20 mouse cellular contexts compared by ENCODE assay signal in the genomic region with DNA sequence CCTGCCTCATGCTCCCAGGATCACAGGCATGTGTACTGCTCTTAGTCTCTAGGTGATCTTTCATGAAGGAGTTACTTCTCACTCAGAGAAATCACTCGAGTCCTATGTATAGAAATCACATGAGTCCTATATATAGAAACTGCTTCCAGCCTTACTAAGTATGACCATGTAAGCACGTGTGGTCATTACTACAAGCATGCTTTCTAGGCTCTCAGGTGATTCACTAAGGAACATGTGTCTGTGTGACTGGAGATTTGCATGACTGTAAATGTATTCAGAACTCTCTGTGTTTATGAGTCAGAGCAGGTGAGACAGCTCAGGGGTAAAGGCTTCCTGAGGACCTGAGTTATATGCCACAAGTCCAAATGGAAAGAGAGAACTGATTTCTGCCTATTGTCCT. TPM values are rescaled to one million over a fixed set of nuclear protein-coding genes. Genes with fewer than 3 reads are reported as not detected.
"Had no signal": no experiment of that assay in that cellular context is flagged by ENCODE, and none has a peak within 500 bp of the region (broad histone marks: within the 10 kb centered on the region; RNA-seq: fewer than 3 reads in every experiment).

No protein-coding gene starts in this region.

- H3K9me3 ChIP-seq: midbrain, embryonic 10.5 days; midbrain, embryonic 12.5 days; neural tube, embryonic 13.5 days; neural tube, embryonic 15.5 days had no signal

- H3K4me1 ChIP-seq: midbrain, embryonic 10.5 days; midbrain, embryonic 12.5 days; neural tube, embryonic 13.5 days; neural tube, embryonic 15.5 days had no signal

- H3K4me2 ChIP-seq: lung, embryonic 14.5 days; midbrain, embryonic 12.5 days; neural tube, embryonic 13.5 days; neural tube, embryonic 15.5 days had no signal

- H3K27ac ChIP-seq: liver, embryonic 14.5 days; midbrain, embryonic 10.5 days; midbrain, embryonic 12.5 days; neural tube, embryonic 13.5 days; neural tube, embryonic 15.5 days had no signal

- H3K27me3 ChIP-seq: midbrain, embryonic 12.5 days; neural tube, embryonic 13.5 days; neural tube, embryonic 15.5 days had no signal

- H3K9ac ChIP-seq: liver, embryonic 14.5 days; lung, embryonic 14.5 days; midbrain, embryonic 12.5 days; neural tube, embryonic 13.5 days; neural tube, embryonic 15.5 days had no signal

- H3K36me3 ChIP-seq: midbrain, embryonic 10.5 days; midbrain, embryonic 12.5 days; neural tube, embryonic 13.5 days; neural tube, embryonic 15.5 days had no signal

- H3K4me3 ChIP-seq: midbrain, embryonic 10.5 days; midbrain, embryonic 12.5 days; myocyte; neural tube, embryonic 13.5 days; neural tube, embryonic 15.5 days had no signal

- DNase-seq: lung, adult 18-20 months; lung, embryonic 14.5 days; lung, postnatal 10 days; lung, postnatal 4 days; midbrain, embryonic 14.5 days; retina, postnatal 1 day; right cerebral cortex, adult 18-20 months; right cerebral cortex, postnatal 25 days; right cerebral cortex, postnatal 4 days; thymus, adult 2 months; thymus, postnatal 25 days; thymus, postnatal 4 days had no signal

- ATAC-seq: midbrain, embryonic 16.5 days had no signal

RNA-seq across cellular contexts. Expression of gene Naip6, which starts 24.3 kb away (rescaled TPM):
- polyA plus RNA-seq: midbrain, embryonic 10.5 days; midbrain, embryonic 16.5 days; neural tube, embryonic 11.5 days had no signal
